Mouse (Mus musculus) right cerebral cortex, postnatal 10 days (tissue): ENCODE data around the gene Kcnj12.

Source experiments
- DNase-seq, 2 experiments: peaks; one replicate each; pipeline ENCODE4 v3.0.0; 2021; ENCODE audit warnings: low spot score in 2 of 2

The Kcnj12 gene

DNA sequence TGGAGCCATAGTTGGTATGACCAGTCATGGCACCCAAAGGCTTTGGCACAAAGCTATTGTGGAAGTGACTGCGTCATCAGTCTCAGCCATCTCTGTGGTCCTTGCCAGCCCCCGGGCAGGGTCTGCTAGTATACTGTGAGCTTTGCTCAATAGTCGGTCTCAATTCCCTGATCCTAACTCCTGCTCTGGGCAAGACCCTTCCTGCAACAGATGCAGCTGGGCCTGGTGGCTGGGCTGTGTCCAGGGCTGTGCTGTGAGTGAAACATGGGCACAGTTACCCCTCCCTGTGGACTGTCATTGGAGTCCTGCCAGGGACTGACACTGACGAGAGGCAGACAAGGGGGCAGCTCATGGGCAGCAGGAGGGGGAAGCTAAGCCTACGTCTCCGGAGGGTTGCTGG is 2.6 kb downstream of the Kcnj12 start:
- peak in 1 of 2 experiments; percentile 35 for DNase-seq

- DNase-seq: no peak
Observed at GRCm38 (mm10) chr11:61025594-61025993, 3.2 kb downstream of the Kcnj12 start.

DNA sequence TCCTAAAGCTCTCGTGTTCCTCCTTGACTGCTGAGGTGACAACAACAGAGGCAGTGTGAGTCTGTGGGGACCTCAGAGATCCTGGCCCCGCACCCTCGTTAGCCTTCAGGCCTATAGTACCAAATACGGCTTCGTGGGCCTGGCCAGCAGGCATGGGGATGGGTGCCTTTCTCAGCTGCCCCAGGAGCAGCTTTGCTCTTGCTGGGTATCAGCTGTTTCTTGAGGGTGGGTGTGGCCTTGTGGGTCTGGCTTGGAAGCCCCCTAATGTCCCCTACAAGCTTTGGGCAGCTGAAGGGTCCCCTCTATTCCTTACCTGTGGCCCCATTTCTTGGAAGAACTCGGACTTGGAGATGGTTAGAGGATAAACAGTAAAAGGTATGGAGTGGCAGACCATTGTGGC is 4.0 kb downstream of the Kcnj12 start:
- DNase-seq: no peak

- DNase-seq: no peak
Observed at GRCm38 (mm10) chr11:61027160-61027559, 4.8 kb downstream of the Kcnj12 start.

- no peak for DNase-seq
Observed at GRCm38 (mm10) chr11:61028211-61028950, 6.0 kb downstream of the Kcnj12 start.

- DNase-seq: no peak
Observed at GRCm38 (mm10) chr11:61029116-61029740, 6.9 kb downstream of the Kcnj12 start.

GRCm38 (mm10) chr11:61029864-61030595 is 7.7 kb downstream of the Kcnj12 start:
- DNase-seq: no peak

DNA sequence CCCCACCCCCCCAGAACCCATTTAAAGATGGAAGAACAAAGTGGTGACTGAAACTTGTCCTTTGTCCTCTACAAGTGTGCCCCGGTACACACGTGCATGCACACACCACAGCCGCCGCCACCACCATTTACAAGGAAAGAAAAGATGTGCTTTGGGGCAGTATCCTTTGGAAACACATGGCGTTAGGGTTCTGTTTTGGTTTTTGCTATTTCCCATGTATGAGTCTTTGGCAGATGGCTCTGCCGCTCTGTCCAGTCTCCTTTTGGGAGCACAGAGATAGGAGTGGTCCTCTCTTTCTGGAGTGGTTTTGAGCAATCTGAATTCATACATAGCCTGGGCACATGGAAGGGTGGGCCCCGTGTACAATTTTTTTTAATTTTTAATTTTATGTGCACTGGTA is 8.8 kb downstream of the Kcnj12 start:
- DNase-seq: no peak

- no peak for DNase-seq
Observed at GRCm38 (mm10) chr11:61031658-61032445, 9.5 kb downstream of the Kcnj12 start.

DNA sequence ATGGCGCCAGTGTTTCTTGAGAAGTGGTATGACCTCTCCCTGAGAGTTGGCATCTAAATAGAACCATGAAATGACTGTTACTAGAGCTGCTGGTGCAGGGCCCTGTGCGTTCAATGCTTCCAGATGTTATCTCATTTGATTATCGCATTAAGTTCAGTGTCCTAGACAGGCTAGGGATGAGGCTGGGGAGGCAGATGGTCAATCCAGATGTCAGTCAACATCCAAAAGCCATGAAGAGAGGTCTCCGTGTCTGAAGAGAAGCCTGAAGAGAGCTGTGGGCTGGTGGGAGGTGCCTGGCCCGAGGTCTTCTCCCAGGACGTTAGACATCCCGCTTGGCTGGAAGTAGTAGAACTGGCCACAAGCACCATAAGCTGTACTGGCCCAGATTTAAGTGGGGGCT is 10.1 kb downstream of the Kcnj12 start:
- no peak for DNase-seq

DNA sequence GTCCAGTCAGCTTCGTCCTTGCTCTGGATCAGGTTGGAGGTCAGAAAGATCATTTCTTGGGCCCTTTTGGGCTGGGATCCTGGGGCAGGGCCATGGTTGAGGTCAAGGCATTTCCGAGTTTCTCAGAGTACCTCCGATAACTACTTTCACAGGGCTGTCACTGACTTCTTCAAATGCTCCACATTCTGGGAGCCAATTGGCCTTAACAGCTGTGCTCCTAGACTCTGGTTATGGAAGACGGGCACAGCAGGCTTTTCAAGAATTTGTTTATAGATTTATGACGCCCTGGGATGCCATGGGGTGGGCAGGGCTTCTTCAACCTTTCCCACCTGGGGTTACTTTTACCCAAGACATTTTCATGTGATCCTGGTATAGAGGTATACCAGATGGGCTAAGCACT is 10.8 kb downstream of the Kcnj12 start:
- DNase-seq: no peak

DNA sequence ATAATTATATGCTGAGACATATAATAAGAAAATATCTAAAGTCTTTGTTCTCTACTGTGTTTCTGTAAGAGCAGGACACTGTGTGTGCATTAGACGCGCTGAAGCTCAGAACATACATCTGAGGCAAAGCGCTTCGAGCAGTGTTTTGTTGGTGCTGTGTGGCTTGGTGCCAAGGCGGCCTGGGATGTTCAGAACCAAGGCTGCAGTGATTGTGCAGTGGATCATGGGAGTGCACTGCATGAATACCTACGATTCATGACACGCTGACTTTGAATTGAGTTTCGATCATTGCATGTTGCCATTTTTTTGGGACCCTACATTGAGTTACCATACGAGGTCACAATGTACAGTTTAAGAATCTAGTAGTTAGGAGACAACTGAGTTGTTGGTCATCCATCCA is 14.3 kb downstream of the Kcnj12 start:
- DNase-seq: no peak

DNA sequence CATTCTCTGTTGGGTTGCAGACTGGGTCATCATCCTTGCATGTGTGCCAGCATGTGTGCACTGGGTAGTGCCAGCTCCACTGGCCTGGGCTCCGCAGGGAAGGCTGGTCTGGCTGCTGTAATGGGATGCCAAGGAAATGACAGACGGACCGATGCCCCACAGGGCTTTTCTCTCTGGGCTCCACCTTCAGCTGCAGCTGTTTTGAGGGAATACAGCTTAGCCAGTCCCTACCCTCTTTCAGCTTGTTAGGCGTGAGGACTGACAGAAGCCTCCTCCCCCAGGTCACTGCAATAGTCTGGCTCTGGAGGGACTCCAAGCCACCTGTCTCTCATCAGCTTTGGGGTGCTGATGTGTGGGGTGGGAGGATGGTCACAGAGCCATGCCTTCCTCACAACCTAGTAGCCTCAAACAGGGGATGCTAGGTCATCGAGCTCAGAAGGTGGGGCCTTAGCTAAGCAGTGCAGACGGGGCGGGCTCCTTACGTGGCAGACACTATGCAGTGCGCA is 16.0 kb downstream of the Kcnj12 start:
- no peak for DNase-seq

GRCm38 (mm10) chr11:61040856-61041652 is 18.7 kb downstream of the Kcnj12 start:
- DNase-seq: no peak

- DNase-seq: no peak
Observed at GRCm38 (mm10) chr11:61042593-61042992, 20.2 kb downstream of the Kcnj12 start.

DNA sequence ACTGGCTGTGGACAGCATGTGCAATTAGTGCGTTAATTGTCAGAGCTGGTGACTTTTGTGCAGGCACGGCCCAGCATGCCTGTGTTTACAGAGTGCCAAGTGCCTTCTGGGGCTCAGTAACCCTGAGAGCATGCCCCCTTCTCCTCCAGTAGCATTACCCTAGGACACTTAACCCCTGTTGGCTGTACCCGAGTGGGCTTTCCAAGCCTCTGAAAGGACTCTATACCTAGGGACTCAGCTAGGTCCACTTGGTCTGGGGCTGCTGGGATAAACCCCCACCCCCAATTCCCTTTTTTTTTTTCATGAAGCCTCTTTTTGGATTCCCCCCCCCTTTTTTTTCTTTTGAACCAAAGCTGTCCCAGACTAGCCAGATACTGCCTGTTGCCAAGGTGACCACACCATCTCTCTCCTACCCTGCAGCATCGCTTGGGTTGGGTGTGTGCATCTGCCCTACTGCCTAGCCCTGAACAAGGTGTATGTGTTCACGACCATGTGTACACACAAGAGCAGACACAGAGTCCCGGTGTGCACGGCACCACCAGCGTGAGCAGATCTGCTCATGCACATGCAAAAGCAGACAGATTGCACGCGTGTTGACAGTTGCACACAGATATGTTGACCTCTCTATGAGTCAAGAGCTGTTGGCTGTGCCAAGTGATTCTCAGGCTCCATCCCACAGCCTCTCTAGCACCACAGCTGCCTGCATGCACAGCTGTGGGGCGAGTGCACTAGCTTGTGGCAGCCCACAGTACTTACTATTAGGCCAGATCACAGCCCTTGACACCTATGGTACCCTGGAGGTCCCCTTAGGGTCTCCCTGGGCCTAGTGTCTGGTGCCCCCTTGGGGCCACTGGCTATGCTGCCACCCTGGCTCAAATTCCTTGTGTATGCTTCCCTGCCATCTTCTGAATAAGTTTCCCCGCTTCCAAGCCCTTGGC is 21.0 kb downstream of the Kcnj12 start:
- DNase-seq: no peak

DNA sequence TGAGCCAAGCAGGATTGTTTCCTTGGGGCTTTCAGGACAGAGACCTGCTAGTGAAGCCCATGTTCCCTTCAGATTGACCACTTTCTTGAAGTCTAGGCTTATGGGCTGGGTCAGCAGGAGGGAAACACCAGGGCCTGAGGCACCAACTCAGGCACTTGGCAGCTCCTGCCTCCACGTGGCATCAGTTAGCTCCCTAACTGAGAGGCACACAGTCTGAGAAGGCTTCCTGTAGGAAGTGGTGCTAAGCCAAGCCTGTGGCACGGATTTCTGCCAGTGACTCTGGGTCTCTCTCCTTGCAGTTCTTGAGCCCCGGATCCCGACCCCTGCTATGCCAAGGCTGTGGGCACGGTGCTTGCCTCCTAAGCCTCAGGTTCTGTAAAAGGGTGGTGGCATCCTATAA is 22.4 kb downstream of the Kcnj12 start:
- DNase-seq: no peak

DNA sequence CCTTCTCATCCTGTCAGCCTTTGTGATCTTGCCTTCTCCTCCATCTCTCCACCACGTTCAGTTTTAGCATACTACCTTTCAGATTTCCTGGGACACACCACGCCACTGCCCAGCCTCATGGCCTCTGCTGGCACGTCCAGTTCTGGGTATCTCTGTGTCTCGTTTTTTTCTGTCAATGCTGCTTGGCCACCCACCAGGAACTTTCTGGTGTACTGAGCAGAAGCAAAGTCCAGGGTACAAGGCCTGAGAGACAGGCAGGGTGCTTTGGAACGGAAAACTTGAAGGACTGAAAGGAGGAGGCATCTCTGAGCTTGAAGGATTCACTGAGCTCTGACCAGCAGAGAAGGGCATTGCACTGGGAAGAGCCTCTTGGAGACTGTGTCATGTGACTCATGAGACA is 25.1 kb downstream of the Kcnj12 start:
- DNase-seq: no peak

GRCm38 (mm10) chr11:61051151-61051550 is 28.8 kb downstream of the Kcnj12 start:
- DNase-seq: no peak

DNA sequence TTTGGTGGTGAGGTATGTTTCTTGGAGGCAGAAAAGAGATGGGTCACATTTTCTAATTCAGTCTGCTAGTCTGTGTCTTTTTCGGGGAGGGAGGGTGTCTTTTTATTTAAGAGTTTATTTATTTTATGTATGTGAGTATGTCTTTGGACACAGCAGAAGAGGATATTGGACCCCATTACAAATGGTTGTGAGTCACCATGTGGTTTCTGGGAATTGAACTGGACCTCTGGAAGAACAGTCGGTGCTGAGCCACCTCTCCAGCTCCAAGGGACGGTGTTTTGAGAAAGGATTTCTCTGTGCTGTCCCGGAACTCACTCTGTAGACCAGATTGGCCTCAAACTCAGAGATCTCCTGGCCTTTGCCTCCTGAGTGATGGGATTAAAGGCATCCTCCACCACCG is 34.5 kb downstream of the Kcnj12 start:
- DNase-seq: no peak
